Mouse (Mus musculus) erythroblast, embryonic 14.5 days (primary cell): ENCODE data around the gene Actr3b. TPM values are rescaled to one million over a fixed set of nuclear protein-coding genes. Genes with fewer than 3 reads are reported as not detected.
"Not testable (repeated sequence)": the region's sequence is repeated elsewhere in the genome, so short reads cannot be mapped to it uniquely, and the experiment has no call there.

Experiments
- H3K27me3 ChIP-seq: 2 replicates; pipeline ENCODE4 v1.6.1; 2012; ENCODE audit warnings: inconsistent platforms; ENCODE audit not compliant: control insufficient read depth
- H3K36me3 ChIP-seq: 2 replicates; pipeline ENCODE4 v1.6.1; 2012; ENCODE audit warnings: mild to moderate bottlenecking, inconsistent platforms; ENCODE audit not compliant: control insufficient read depth
- H3K4me1 ChIP-seq: 2 replicates; pipeline ENCODE4 v1.6.1; 2012; ENCODE audit warnings: inconsistent platforms; ENCODE audit not compliant: control insufficient read depth
- H3K4me3 ChIP-seq: replicated peaks from 2 replicates; pipeline ENCODE3; 2012; ENCODE audit warnings: moderate library complexity, mild to moderate bottlenecking, inconsistent platforms
- H3K9me3 ChIP-seq: 2 replicates; pipeline ENCODE4 v1.6.1; 2012; ENCODE audit warnings: low read length, inconsistent platforms, mixed read lengths; ENCODE audit not compliant: control insufficient read depth
- GATA1 ChIP-seq: IDR thresholded peaks from 2 replicates; pipeline ENCODE4 v1.6.1; 2012; ENCODE audit warnings: low read length, inconsistent platforms, mixed read lengths
- TAL1 ChIP-seq: IDR thresholded peaks from 3 replicates; pipeline ENCODE4 v1.6.1; 2012; ENCODE audit warnings: low read length, inconsistent platforms, mixed read lengths
- polyA plus RNA-seq: library from polyadenylated mRNA; stranded (reverse); fragments of >175 nt; gene quantifications from 2 replicates; pipeline ENCODE4 v1.2.3, GENCODE M21; 2012

The Actr3b gene
- not detected in 2 replicates for polyA plus RNA-seq

DNA sequence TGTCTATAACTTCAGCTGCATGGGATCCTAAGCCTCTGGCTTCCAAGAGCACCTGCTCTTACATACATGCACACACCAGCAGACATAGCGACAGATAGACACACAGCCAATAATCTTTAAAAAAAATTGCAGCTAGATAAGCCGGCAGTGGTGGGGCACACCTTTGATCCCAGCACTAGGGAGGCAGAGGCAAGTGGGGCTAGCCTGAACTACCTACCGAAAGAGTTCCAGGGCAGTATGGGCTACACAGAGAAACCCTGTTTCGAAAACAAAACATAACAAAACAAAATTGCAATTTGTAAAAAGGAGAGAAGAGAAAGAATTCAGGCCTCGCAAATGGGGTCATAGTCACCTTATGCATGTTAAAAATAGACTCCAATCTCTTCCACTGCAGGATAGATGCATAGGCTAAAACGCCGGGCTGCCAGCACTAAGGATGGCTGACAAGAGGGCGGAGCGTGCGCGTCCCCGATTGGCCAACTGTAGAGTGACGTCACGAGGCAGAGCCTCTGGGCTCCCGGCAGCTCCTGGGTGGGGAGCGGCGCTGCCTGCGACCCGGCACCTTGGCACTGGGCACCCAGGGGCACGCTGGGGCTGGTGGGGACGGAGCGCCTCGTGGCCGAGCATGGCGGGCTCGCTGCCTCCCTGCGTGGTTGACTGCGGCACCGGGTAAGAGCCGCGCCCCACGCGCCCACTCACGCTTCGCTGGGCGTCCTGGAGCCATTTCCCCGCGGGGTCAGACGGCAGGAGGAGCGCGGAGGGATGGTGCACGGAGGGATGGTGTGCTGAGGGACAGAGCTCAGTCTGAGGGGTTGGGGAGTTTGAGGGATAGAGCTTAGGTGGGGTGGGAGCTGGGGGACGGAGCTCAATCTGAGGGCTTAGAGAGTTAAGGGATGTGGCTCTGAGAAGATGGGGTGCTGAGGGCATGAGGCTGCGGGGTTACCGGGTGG lies at the start of gene Actr3b:
TSS of gene Actr3b (plus strand) at position 538 of the 950 bp plus-strand sequence.
- peaks cover 14% of the 10 kb centered on the region for H3K27me3 ChIP-seq
- no peaks in the 10 kb centered on the region for H3K36me3 ChIP-seq
- peak within 1 kb of the TSS; percentile 56 for H3K4me3 ChIP-seq
- H3K4me1 ChIP-seq, result peaks cover 12% of the 10 kb centered on the region
- H3K9me3 ChIP-seq, result no peaks in the 10 kb centered on the region
- TF ChIP-seq TAL1 (no peak), GATA1 (no peak)

GRCm38 (mm10) chr5:25713001-25713706 lies 46.6 kb upstream of the Actr3b start:
- H3K27me3 ChIP-seq, H3K4me3 ChIP-seq, H3K36me3 ChIP-seq, H3K4me1 ChIP-seq: not testable (repeated sequence)
- H3K9me3 ChIP-seq, result peaks cover 11% of the 10 kb centered on the region

- Histone ChIP-seq H3K36me3 (no peaks in the 10 kb centered on the region), H3K9me3 (no peaks in the 10 kb centered on the region), H3K4me3 (no peak overlapping the region), H3K4me1 (no peaks in the 10 kb centered on the region), H3K27me3 (no peaks in the 10 kb centered on the region)
- TF ChIP-seq GATA1 (no peak), TAL1 (no peak)
Observed at GRCm38 (mm10) chr5:25719390-25719789, 40.4 kb upstream of the Actr3b start.

DNA sequence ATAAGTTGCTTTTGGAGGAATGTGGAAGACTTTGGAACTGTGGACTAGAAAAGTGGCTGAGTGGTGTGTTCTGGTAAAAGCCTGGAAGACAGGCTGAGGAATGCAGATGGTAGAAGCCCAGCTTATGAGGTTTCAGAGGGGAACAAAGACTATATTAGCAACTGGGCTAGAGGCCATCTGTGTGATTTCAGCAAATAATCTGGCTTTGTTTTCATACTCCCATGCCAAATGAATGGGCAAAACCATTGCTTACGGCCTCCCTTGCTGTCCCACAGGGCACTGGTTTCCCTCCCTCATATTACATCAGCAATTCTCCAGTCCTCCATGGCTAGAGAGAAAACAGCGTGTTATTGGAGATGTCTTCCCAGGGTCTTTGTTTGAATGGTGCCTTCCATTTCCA lies 36.8 kb upstream of the Actr3b start:
- H3K27me3 ChIP-seq, result no peaks in the 10 kb centered on the region
- H3K36me3 ChIP-seq, result no peaks in the 10 kb centered on the region
- H3K9me3 ChIP-seq, result no peaks in the 10 kb centered on the region
- H3K4me1 ChIP-seq, result no peaks in the 10 kb centered on the region
- TF ChIP-seq GATA1 (no peak), TAL1 (no peak)
- H3K4me3 ChIP-seq, result no peak overlapping the region

GRCm38 (mm10) chr5:25724134-25724675 lies 35.6 kb upstream of the Actr3b start:
- no peaks in the 10 kb centered on the region for H3K4me1 ChIP-seq
- H3K36me3 ChIP-seq, result no peaks in the 10 kb centered on the region
- no peaks in the 10 kb centered on the region for H3K27me3 ChIP-seq
- no peak for TF ChIP-seq TAL1
- TF ChIP-seq GATA1, result no peak
- H3K4me3 ChIP-seq, result no peak overlapping the region
- no peaks in the 10 kb centered on the region for H3K9me3 ChIP-seq

DNA sequence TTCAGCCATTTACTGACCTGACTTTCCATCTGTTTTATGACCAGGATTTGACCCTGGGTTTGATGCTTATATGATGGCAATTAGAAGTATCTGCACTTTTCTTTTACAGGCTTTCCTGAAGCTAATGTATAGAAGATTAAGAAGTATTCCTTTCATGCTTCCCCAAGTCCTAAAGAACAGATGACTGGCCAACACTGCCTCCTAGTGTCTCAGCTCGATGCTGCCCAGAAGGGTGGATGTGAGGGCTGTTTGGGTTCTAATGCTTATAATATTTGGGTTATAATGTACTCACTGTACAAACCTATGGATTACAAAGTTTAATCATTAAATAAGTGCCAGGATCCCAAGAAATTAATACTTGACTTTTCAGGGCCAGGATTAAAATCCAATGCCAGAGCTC lies 25.5 kb upstream of the Actr3b start:
- TF ChIP-seq TAL1 (no peak), GATA1 (no peak)
- Histone ChIP-seq H3K4me1 (no peaks in the 10 kb centered on the region), H3K36me3 (no peaks in the 10 kb centered on the region)

DNA sequence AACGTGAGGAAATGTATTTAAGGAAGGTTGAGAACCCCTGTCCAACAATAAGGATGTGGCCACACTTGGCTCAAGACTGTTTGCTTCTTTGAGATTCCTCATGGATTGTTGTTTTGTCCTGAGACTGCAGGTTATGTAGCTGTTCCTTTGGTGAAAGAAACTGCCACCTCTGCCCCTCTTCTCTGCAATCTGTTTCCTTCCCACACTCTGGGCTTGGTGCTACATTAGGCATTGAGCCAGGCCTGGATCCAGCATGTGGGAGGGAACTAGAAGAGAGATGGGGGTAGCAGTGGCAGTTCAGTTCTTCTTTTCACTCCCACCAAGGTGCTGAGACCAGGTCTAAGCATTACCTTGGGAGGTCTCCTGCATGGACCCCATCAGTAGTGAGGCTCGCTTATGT lies 23.9 kb upstream of the Actr3b start:
- H3K4me1 ChIP-seq, result no peaks in the 10 kb centered on the region
- no peaks in the 10 kb centered on the region for H3K9me3 ChIP-seq
- no peaks in the 10 kb centered on the region for H3K36me3 ChIP-seq
- H3K27me3 ChIP-seq, result no peaks in the 10 kb centered on the region
- no peak overlapping the region for H3K4me3 ChIP-seq
- no peak for TF ChIP-seq TAL1
- TF ChIP-seq GATA1, result no peak

More for the DNA sequence above, 25.5 kb upstream of the Actr3b start:
- Histone ChIP-seq H3K27me3 (no peaks in the 10 kb centered on the region), H3K4me3 (no peak overlapping the region), H3K9me3 (no peaks in the 10 kb centered on the region)

DNA sequence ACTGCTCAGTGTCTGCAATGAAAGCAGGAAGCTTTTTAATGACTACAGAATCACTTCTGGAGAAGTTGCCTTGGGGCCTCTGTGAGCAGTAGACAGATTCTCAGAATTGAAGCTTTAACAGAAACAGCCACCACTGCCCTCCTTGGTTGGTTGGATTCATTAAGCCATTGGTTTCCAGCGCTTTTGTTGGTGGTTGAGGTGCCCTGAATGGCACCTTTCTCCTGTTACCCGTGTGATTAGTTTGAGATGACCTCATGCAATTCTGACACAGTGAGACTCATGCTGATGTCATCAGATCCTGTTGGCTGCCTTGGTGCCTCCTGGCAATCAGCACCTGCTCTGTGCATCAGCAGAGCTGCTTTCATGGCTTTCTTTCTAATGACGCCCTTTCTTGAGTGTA lies 21.3 kb upstream of the Actr3b start:
- Histone ChIP-seq H3K27me3 (no peaks in the 10 kb centered on the region), H3K4me3 (no peak overlapping the region), H3K36me3 (no peaks in the 10 kb centered on the region), H3K4me1 (no peaks in the 10 kb centered on the region), H3K9me3 (no peaks in the 10 kb centered on the region)
- TF ChIP-seq TAL1, result no peak
- TF ChIP-seq GATA1, result no peak

DNA sequence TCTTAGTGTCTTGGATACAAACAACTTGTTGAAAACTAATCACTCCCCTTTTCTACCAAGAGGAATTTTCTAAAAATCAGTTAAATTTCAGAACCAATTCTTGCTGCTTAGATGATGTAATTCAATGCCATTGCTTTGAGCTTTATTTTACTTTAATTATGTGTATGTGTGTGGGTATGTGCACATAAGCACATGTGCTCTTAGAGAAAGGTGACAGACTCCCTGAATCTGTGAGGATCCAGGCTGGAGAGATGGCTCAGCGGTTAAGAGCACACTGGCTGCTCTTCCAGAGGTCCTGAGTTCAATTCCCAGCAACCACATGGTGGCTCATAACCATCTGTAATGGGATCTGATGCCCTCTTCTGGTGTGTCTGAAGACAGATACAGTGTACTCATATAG lies 20.9 kb upstream of the Actr3b start:
- H3K4me3 ChIP-seq, H3K27me3 ChIP-seq, H3K4me1 ChIP-seq, H3K9me3 ChIP-seq, H3K36me3 ChIP-seq: not testable (repeated sequence)
